Mouse (Mus musculus) adrenal gland, postnatal 14 days (tissue): ENCODE measurements around the gene Gnai2. TPM values are rescaled to one million over a fixed set of nuclear protein-coding genes. Genes with fewer than 3 reads are reported as not detected.

Source experiments
- DNase-seq: peaks from one replicate; pipeline ENCODE4 v3.0.0; 2021; ENCODE audit warnings: mixed read lengths
- total RNA-seq: library from RNA; stranded (reverse); gene quantifications from 2 replicates; pipeline ENCODE4 v1.2.3, GENCODE M21; 2021

Gene Gnai2
- total RNA-seq, 1 experiment from 2014 or later = 249 TPM

- DNase-seq = no peak
These were observed 23.5 kb downstream of the Gnai2 start for GRCm38 (mm10) chr9:107611456-107612190.

- DNase-seq = no peak
These were observed 25.7 kb downstream of the Gnai2 start for GRCm38 (mm10) chr9:107609433-107609830.

- DNase-seq = no peak
These were observed 26.3 kb downstream of the Gnai2 start, which contains the start of gene Sema3b for GRCm38 (mm10) chr9:107608741-107609432. TSS of gene Sema3b (minus strand) at chr9:107609229.

- peak; percentile 50 for DNase-seq
These were observed 27.4 kb downstream of the Gnai2 start for GRCm38 (mm10) chr9:107607653-107608245.

GRCm38 (mm10) chr9:107607036-107607435 is 28.1 kb downstream of the Gnai2 start:
- no peak for DNase-seq

GRCm38 (mm10) chr9:107606591-107606990 is 28.6 kb downstream of the Gnai2 start:
- DNase-seq = no peak

- peak; percentile 79 for DNase-seq
These were observed 30.0 kb downstream of the Gnai2 start for GRCm38 (mm10) chr9:107605041-107605661.

- no peak for DNase-seq
These were observed 31.9 kb downstream of the Gnai2 start for GRCm38 (mm10) chr9:107603251-107603650.

GRCm38 (mm10) chr9:107602068-107602648 is 33.0 kb downstream of the Gnai2 start:
- DNase-seq = peak; percentile 95

- no peak for DNase-seq
These were observed 33.9 kb downstream of the Gnai2 start for GRCm38 (mm10) chr9:107601275-107601674.

GRCm38 (mm10) chr9:107600745-107601144 is 34.4 kb downstream of the Gnai2 start:
- peak; percentile 52 for DNase-seq

GRCm38 (mm10) chr9:107599842-107600241 is 35.3 kb downstream of the Gnai2 start:
- DNase-seq = no peak

GRCm38 (mm10) chr9:107599433-107599832 is 35.7 kb downstream of the Gnai2 start:
- no peak for DNase-seq

- no peak for DNase-seq
These were observed 36.8 kb downstream of the Gnai2 start for GRCm38 (mm10) chr9:107598385-107598784.

- DNase-seq = no peak
These were observed 38.3 kb downstream of the Gnai2 start for GRCm38 (mm10) chr9:107596619-107597569.

- DNase-seq = no peak
These were observed 40.7 kb downstream of the Gnai2 start for GRCm38 (mm10) chr9:107594281-107595062.

- DNase-seq = no peak
These were observed 41.8 kb downstream of the Gnai2 start for GRCm38 (mm10) chr9:107593101-107593976.

- no peak for DNase-seq
These were observed 44.5 kb downstream of the Gnai2 start for GRCm38 (mm10) chr9:107590773-107591060.

- DNase-seq = no peak
These were observed 45.0 kb downstream of the Gnai2 start for GRCm38 (mm10) chr9:107590058-107590772.
